Mouse (Mus musculus) C2C12 (cell line): ENCODE results near the gene Arhgef3.

Source experiments
- CTCF ChIP-seq: IDR thresholded peaks from one replicate; pipeline ENCODE4 v1.5.1; 2011; ENCODE audit not compliant: control insufficient read depth, insufficient read depth, insufficient read length
- USF1 ChIP-seq: IDR thresholded peaks from one replicate; pipeline ENCODE4 v1.6.1; 2011; ENCODE audit warnings: low read depth, mild to moderate bottlenecking, control low read depth, moderate library complexity

- no peak for TF ChIP-seq CTCF
- TF ChIP-seq USF1, result no peak
These were observed 569 bp downstream of the Arhgef3 start for GRCm38 (mm10) chr14:27115275-27115660.
